Mouse (Mus musculus) erythroblast, adult 5-6 weeks (primary cell): ENCODE data around the gene Gm21887. TPM values are rescaled to one million over a fixed set of nuclear protein-coding genes. Genes with fewer than 3 reads are reported as not detected.
"Not testable (repeated sequence)": the region's sequence is repeated elsewhere in the genome, so short reads cannot be mapped to it uniquely, and the experiment has no call there.

Source experiments
- ATAC-seq: replicated peaks from 2 replicates; pipeline ENCODE4 v1.8.0; 2016; ENCODE audit warnings: moderate number of reproducible peaks, mild to moderate bottlenecking, moderate TSS enrichment, inconsistent platforms; ENCODE audit not compliant: poor library complexity, low FRiP score, severe bottlenecking
- total RNA-seq, 2 experiments: library from RNA; stranded (forward) in 1 of 2; stranded (reverse) in 1 of 2; fragments of 150-400 nt in 1 of 2; fragments of 200-764, 138-1000 nt in 1 of 2; gene quantifications; 2 replicates each; pipeline versions ENCODE4 v1.2.3 to v1.2.4; 2015 to 2017; ENCODE audit warnings: low replicate concordance in 2 of 2

The Gm21887 gene
- total RNA-seq (2015; ENCODE audit: low replicate concordance) (4.0 and 24.0 TPM in 2 replicates), total RNA-seq (2017; ENCODE audit: low replicate concordance) (59.6 and 87.8 TPM in 2 replicates)

- ATAC-seq: peak; percentile 70
Measured at GRCm38 (mm10) chrX:170009016-170009750, at the start of gene Gm21887. Gm21887 (plus strand) TSS chrX:170009659.

GRCm38 (mm10) chrX:169969337-169969736, 40.1 kb upstream of the Gm21887 start:
- no peak for ATAC-seq

- ATAC-seq: not testable (repeated sequence)
Measured at GRCm38 (mm10) chrX:169969765-169970164, 39.7 kb upstream of the Gm21887 start.

DNA sequence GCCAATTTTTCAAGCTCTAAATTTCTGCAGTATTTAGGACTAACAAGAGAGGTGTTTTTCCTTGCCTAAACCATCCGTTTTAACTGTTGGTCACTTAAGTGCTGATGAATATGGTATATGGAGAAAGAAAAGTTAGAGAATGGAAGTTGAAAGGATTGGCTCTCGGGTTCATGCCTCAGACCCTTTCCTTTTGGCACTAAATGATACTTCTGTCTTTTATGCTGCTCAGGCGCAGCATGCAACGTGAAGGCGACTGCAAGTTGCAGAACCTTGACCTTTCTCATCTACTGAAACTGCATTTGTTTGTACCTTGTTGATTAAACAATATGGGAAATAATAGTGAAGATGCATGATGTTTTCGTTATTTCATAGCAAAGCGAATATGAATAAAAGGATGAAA, 38.9 kb upstream of the Gm21887 start:
- ATAC-seq: not testable (repeated sequence)

DNA sequence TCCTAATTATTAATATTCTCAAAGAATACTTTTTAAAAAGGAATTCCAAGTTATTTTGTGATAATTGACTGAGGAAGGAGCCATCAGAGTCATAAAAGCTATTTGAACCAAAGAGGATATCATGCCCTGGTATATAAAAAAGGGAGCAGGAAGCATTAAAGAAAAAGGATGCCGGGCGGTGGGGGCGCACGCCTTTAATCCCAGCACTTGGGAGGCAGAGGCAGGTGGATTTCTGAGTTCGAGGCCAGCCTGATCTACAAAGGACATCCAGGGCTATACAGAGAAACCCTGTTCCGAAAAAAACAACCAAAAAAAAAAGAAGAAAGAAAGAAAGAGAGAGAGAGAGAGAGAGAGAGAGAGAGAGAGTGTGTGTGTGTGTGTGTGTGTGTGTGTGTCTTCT, 37.9 kb upstream of the Gm21887 start:
- not testable (repeated sequence) for ATAC-seq

GRCm38 (mm10) chrX:169972131-169972530, 37.3 kb upstream of the Gm21887 start:
- ATAC-seq: not testable (repeated sequence)

GRCm38 (mm10) chrX:169972791-169973494, 36.5 kb upstream of the Gm21887 start:
- peak; percentile 33 for ATAC-seq

DNA sequence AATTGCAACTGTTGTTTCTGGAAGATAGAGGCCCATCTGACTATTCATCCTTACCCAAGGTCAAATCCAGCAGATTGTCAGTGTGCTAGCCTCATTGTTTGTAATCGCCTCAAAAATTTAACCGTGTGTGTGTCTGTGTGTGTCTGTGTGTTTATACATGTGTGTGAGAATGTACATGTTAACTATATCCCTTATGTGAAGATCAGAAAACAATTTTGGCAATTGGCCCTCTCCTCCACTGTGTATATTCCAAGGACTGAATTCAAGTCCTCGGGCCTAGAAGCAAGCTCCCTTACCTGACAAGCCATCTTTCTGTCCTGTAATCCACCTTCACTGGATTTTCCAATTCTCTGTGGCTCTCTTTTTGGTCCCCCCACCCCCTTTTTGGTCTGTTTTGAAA, 35.7 kb upstream of the Gm21887 start:
- not testable (repeated sequence) for ATAC-seq

DNA sequence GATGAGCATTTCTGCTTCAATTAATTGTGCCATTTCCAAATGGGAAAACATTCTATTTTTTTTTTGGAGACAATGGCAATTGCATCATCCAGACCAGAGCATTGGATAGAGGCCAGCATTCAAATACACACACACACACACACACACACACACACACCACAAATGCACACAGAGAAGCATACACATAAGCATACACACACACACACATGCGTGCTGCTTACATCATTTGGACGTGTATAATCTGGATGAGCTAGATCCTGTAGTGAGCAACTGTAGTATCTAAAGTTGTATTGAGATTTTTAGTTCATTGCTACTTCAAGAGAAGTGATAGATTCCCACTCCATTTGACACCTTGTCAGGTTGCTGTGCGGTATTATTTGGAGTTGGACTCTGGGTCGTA, 35.0 kb upstream of the Gm21887 start:
- not testable (repeated sequence) for ATAC-seq

GRCm38 (mm10) chrX:169974974-169975373, 34.5 kb upstream of the Gm21887 start:
- not testable (repeated sequence) for ATAC-seq

GRCm38 (mm10) chrX:169975681-169976131, 33.8 kb upstream of the Gm21887 start:
- not testable (repeated sequence) for ATAC-seq

- not testable (repeated sequence) for ATAC-seq
Measured at GRCm38 (mm10) chrX:169976340-169976739, 33.1 kb upstream of the Gm21887 start.

DNA sequence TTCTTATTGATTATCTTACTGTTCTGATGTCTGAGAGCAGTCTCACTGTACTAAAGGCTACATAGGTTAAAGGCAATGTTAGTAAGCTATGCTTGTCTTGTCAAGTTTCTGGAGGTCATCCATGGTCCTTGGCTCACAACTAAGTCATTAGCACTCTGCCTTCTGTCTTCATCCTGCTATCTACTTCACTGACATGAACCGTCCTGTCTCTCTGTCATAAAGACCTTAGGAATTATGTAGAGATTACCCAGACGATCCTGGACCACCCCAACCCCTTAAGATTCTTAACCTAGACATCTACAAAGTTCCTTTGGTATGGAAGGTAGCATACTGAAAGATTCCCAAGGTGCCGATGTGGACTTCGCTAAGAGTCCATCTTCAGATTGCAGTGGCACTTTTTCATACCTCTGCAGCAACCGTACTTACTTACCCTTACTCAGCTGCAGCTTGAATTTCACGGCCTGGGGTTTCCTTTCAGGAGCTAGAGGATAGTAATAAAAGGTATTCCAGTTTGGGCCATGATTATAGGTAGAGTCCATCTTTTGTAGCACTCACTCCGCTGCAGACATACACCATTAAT, 31.5 kb upstream of the Gm21887 start:
- not testable (repeated sequence) for ATAC-seq

DNA sequence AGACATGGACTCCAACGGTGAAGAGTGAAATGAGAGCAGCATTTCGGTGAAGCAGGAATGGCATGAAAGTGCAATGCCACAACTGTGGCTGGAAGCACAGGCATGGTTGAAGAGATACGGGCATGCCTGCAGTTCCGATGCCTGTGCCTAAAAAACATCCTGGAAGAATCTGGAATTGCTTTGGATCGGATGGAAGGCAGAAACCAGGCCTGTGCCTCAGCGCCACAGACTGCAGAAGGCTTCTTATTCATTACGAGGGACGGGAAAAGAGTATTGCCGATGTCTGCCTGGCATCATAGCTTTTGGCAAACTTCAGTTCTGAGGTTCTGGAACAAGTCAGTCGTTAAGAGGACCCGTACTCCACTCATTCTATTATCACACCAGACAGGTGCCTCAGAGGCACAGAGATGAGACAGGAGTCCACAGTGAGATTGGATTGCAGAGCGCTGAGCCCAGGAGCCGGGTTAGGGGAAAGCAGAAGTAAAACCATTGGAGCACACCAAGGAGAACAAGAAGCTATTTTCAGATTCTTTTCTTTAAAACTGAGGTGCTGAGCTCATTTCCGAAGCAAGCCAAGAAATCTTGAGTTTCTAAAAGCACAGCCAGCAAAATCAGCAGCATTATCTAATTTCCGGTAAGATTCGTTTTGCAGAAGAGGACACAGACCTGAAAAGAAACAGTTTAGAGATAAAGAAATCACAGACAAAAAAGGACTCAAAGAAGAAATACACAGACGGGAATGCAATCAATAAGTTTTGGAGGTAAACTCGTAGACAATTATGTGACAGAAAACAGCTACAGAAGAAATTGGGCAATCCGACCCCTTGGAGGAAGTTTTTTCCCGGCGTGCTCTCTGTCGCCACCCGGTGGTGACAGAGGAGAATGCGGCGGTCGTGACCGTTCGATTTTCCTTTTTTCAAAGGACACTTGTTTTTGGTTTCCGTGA, 30.8 kb upstream of the Gm21887 start:
- ATAC-seq: peak; percentile 50

DNA sequence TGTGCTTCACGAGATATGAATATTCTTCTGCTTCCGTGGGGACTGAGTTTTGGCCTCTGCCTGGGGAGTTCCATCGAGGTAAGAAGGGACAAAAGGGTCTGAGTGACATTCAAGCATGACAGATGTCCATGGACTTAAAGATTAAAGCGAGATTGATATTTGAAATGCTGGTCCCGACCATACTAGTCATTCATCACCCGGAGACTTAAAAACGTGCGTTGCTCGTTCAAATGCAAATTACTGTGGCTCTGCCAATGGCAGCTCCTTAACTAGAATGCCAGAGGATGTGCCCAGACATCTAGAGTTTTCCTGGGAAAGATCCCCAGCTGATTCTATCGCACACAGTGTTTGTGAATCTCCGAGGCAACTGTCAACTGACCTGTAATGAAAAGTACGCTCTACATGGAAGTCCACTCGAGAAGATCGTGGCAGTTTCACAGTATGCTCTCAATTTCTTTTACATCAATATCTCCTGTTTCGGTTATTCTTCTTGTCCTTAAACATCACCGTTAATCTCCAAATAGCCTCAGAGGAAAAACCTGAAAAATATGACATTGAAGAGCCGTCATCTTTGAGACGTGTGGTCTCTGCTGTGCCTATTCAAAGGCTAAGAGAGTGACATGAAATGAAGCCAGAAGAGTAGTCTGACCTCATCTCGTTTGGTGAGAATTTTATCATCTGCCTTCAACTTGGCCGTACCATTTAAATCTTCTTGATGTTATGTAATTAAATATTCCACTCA, 29.8 kb upstream of the Gm21887 start:
- ATAC-seq: peak; percentile 16; the same call in 1 of the 2 replicates

GRCm38 (mm10) chrX:169980203-169980556, 29.3 kb upstream of the Gm21887 start:
- not testable (repeated sequence) for ATAC-seq

- no peak for ATAC-seq
Measured at GRCm38 (mm10) chrX:169980809-169981289, 28.6 kb upstream of the Gm21887 start.

DNA sequence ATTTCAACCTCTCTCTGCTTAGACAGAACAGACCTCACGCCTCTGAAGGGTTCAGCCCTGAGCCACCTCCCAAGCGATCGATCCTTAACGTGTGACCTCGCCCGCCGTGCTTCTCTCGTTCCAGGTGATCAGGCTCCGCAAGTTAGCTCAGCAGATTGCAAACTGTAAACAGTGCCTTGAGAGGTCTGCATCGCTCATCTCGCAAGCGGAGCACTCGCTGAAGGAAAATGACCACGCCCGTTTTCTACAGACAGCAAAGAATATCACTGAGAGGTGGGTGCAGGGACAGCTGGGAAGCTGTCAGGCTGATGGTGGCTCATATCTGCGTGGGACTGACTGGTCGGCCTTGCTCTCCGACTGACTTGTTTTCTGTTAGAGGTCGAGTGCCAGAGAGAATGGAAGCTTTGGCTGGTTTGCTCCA, 27.7 kb upstream of the Gm21887 start:
- not testable (repeated sequence) for ATAC-seq
